ENCODE assay signal across 15 mouse cellular contexts in the genomic region with DNA sequence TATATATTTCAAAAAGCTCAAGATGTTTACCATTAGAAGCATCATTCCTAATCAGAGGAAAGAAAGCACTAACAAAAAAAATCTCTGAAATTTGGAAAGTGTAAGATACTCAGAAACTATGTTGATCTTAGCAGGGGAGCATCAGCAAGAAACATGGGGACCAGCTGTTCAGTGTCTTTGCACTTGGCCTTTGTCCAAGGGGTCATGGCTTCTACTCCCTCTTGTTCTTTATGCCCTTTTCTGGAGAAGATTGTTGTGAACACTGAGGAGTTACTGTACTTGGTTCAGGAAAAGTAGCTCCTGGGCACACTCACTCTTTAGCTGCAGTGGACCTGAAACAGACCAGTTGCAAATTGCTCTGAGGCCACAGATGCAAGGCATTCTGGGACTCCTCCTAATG.
"Had no signal": no experiment of that assay in that cellular context is flagged by ENCODE, and none has a peak within 500 bp of the region (broad histone marks: within the 10 kb centered on the region; RNA-seq: fewer than 3 reads in every experiment).

No protein-coding gene starts in this region.

- H3K27me3 ChIP-seq: liver, embryonic 15.5 days; midbrain, embryonic 12.5 days; neural tube, embryonic 13.5 days had no signal

- H3K9me3 ChIP-seq: limb, embryonic 10.5 days; liver, embryonic 15.5 days; midbrain, embryonic 12.5 days; neural tube, embryonic 13.5 days had no signal

- DNase-seq: kidney, postnatal 36 days; right cerebral cortex, adult 18-20 months; right cerebral cortex, postnatal 25 days; thymus, postnatal 4 days had no signal

- H3K4me2 ChIP-seq: liver, embryonic 11.5 days; liver, embryonic 15.5 days; midbrain, embryonic 12.5 days; neural tube, embryonic 13.5 days had no signal

- H3K27ac ChIP-seq: left cerebral cortex, adult 2 months; limb, embryonic 10.5 days; liver, embryonic 15.5 days; midbrain, embryonic 12.5 days; neural tube, embryonic 13.5 days; stomach, postnatal 0 days had no signal

- H3K4me1 ChIP-seq: limb, embryonic 10.5 days; liver, embryonic 15.5 days; midbrain, embryonic 12.5 days; neural tube, embryonic 13.5 days had no signal

- ATAC-seq: hindbrain, embryonic 16.5 days; inflammation-experienced regulatory T-cells, adult 6 months; intestine, postnatal 0 days; midbrain, embryonic 16.5 days had no signal

- H3K4me3 ChIP-seq: left cerebral cortex, adult 2 months; limb, embryonic 10.5 days; liver, embryonic 15.5 days; midbrain, embryonic 12.5 days; neural tube, embryonic 13.5 days had no signal

- H3K9ac ChIP-seq: liver, embryonic 15.5 days; midbrain, embryonic 12.5 days; neural tube, embryonic 13.5 days had no signal

- H3K36me3 ChIP-seq: limb, embryonic 10.5 days; liver, embryonic 15.5 days; midbrain, embryonic 12.5 days; neural tube, embryonic 13.5 days had no signal
